Mouse (Mus musculus): ENCODE measurements around the gene Ube2z. TPM values are rescaled to one million over a fixed set of nuclear protein-coding genes. Genes with fewer than 3 reads are reported as not detected.
"Not testable (repeated sequence)": the region's sequence is repeated elsewhere in the genome, so short reads cannot be mapped to it uniquely, and the experiment has no call there.

Ube2z gene
- 10 to 100 TPM; 53.8 to 54.6 TPM for total RNA-seq (2021)

- DNase-seq: peak; percentile 97 to 98
Observed at GRCm38 (mm10) chr11:96065215-96065911, at the start of gene Ube2z. TSS of gene Ube2z (minus strand) at chr11:96065388.

DNA sequence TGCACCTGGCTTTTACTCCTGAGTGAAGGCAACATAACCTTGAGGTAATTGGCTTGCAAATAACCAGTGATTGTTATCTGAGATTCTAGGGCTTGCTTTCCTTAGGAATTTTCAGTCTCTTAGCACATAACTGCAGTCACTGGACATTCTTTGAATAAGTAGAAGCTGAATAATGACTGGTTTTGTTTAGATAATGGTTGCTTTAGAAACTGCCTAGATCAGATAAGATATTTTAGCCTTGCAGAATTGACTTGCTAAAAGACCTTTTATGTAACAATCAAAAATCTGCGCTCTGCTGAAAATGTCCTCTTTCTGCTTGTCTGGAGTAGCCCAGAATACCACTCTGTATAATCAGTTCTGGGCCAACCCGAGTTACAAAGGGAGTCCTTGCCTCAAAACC lies 48.9 kb upstream of the Ube2z start:
- DNase-seq: no peak

DNA sequence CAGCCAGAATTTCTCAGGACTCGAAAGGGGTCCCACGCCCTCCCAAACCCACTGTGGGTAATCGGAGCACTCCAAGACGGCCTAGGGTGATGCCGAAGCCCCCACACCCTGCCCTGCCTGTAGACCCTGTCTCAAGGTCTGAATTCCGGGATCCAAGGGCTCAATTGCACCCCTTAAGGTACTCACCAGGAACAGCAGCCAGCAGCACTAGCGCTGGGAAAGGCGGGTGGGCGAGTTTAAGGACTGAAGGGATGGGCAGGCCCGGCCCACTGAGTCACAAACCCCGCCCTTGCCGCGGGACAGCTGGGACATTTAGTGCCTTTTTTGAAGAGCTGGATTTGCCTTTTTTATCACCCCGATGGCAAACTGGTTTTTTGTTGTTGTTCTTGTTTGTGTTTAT lies 46.6 kb upstream of the Ube2z start, which contains the start of gene Calcoco2:
TSS of gene Calcoco2 (minus strand) at position 214 of the 400 bp plus-strand sequence.
- DNase-seq: no peak

DNA sequence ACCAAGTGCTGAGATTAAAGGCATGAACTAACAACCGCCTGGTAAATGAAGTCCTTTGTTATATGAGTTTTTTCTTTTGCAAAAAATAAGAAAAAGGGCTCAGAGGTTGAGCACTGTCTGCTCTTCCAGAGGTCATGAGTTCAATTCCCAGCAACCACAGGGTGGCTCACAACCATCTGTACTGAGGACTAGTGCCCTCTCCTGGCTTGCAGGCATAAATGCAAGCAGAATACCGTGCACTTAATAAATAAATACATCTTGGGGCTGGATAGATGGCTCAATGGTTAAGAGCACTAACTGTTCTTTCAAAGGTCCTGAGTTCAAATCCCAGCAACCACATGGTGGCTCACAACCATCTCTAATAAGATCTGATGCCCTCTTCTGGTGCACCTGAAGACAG lies 45.8 kb upstream of the Ube2z start:
- DNase-seq: not testable (repeated sequence)

DNA sequence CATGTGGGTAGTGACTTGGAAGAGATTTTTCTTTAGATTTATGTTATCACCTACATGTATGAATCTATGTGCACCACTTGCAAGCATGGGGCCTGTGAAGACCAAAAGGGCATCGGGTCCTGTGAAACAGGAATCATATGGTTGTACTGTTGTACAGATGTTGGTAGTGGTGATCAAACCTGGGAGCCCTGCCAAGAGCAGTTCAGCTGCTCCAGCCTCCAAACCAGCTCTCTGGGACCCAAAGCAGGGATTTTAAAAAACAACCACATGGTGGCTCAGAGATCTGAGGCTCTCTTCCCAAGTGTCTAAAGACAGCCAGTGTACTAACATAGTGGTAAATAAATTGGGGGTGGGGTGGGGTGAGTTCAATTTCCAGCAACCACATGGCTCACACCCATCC lies 43.2 kb upstream of the Ube2z start:
- no peak for DNase-seq

DNA sequence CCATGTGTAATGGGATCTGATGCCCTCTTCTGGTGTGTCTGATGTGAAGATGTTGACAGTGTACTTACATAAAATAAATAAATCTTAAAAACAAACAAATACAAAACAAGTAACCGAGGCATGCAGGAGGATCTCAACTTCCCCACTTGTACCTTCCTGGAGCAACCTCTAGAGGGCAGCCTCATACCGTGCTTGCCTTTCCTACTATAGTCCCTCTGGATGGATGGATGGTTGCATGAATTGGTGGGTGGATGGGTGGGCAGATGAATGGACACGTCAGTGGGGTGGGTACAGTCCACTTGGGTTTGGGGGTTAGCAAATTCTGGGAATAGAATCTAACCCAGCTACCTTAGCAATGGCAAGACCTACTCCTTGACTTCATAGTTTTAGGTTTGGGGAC lies 28.2 kb upstream of the Ube2z start:
- peak in 1 of 2 experiments; percentile 31 for DNase-seq

DNA sequence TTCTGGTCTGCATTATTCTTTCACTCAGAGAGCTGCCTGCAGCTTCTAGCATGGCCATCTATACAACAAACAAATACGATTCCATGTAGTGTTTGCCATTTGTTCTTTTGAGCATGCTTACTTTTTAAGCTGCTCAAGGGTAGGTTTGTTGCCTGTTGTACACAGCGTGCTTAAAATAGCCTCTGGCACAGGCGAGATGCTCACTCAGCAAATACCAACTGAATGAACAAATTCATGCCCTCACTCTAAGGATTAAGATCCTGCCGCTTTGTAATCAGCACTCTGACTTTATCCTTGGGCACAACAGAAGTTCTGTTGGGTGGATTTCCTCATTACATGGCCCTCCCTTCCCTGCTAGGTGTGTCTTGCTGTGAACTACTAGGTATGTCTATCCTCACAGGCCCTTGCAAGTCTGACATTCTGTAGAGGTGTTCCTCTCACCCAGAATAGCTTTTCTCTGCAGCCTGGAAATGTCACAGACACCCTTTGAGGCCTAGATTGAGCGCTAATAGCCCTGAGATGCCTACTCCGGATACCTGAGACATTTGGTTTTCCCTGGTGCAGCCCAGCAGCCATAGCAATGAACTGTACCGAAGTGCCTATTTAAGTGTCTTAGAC lies 27.6 kb upstream of the Ube2z start:
- no peak for DNase-seq

- no peak for DNase-seq
Observed at GRCm38 (mm10) chr11:96091073-96091472, 25.9 kb upstream of the Ube2z start.

DNA sequence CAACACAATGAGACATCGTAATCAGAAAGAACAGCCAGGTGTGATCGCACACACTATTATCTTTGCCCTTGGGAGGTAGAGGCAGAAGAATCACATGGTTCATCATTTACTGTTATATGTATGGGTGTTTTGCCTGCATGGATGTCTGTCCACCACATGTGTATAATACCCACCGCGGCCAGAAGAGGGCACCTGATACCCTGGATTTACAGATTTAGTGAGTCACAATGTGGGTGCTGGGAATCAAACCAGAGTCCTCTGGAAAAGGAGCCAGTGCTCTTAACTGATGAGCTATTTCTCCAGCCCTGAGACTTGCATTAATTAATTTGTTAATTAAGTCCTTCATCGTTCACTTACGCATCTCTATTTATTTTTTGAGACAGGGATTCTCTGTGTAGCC lies 22.8 kb upstream of the Ube2z start:
- DNase-seq: no peak

- DNase-seq: no peak
Observed at GRCm38 (mm10) chr11:96082682-96083081, 17.5 kb upstream of the Ube2z start.

DNA sequence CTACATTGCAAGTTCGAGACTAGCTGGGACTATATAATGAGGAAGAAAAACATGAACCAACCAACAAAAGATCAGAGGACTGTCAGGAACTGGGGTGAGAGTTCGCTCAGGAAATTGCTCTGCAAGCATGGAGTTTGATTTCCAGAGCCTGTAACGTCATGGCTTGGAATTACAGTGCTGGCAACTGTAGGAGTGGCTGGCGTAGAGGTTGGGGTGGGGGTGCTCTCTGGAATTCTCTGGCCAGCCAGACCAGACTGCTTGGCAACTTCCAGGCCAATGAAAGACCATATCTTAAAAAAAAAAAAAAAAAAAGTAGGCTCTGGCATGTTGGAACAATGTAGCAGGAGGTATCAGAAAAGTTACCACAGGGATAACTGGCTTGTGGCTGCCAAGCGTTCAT lies 15.5 kb upstream of the Ube2z start:
- DNase-seq: no peak

- DNase-seq: no peak
Observed at GRCm38 (mm10) chr11:96076221-96077105, 11.3 kb upstream of the Ube2z start.

- DNase-seq: peak; percentile 99
Observed at GRCm38 (mm10) chr11:96075509-96076220, 10.5 kb upstream of the Ube2z start, which contains the start of gene Atp5g1. TSS of gene Atp5g1 (minus strand) at chr11:96075670.

DNA sequence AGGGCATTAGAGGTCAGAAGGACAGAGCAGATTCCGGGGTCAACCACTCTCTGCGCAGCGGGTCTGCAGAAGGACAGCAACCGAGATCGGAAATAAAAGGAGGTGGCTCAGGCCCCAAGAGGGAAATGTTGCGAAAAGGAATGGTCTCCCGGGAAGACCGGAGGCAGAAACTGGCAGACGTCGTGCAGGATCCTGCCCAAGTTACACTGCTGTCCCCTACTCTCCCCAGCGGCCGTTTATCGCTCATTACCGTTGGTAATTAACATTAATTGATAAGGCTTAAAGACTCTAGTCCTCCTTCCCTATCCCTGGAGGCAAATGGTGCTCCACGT lies 10.0 kb upstream of the Ube2z start:
- no peak for DNase-seq

- no peak for DNase-seq
Observed at GRCm38 (mm10) chr11:96074351-96075176, 9.4 kb upstream of the Ube2z start.

DNA sequence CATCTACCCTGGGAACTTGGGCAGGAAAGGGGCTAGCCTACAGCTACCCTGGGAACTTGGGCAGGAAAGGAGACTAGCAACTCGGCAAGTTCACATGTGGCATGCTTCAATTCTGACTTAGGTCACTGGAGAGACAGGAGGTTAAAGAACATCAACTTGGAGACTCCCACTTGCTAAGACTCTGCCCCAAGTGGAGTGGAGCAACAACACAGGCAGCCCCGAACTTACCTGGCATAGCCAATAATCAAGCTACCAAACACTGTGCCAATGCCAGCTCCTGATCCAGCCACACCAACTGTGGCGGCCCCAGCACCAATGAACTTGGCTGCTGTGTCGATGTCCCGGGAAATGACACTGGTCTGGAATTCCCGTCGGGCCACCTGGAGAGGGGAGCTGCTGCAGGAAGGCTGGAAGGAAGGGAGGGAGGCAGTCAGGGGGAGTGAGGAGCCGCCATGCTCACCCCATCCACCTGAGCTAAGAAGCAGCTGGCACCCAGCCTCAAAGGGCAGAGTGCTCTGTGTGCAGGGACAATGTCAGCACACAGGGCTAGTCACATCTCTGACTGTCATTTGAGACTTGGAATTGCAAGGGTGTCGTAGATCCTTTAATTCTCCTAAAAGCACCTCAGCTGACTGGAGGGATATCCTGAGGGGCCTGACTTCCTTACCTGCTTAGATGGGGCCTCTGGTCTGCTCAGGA lies 8.3 kb upstream of the Ube2z start:
- DNase-seq: no peak

- no peak for DNase-seq
Observed at GRCm38 (mm10) chr11:96071013-96071412, 5.8 kb upstream of the Ube2z start.

DNA sequence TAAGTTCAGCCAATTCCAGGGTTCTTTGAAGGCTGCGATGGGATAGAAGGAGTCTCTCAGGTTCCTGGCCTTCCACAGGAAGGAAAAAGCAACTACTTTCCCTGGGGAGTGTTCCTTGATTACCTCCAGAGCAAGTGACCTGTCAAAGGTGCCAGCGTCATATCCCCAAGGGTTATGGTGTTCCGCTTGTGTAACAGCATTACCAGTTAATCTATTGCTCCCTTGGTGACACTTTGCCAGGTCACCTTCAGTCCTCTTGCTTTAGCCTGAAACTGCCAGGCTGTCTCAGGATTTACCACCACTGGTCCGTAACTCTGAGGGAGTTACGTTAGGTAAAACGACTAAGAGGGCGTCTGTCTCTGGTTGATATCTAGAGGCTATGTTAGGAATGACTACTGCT lies 5.2 kb upstream of the Ube2z start:
- no peak for DNase-seq

DNA sequence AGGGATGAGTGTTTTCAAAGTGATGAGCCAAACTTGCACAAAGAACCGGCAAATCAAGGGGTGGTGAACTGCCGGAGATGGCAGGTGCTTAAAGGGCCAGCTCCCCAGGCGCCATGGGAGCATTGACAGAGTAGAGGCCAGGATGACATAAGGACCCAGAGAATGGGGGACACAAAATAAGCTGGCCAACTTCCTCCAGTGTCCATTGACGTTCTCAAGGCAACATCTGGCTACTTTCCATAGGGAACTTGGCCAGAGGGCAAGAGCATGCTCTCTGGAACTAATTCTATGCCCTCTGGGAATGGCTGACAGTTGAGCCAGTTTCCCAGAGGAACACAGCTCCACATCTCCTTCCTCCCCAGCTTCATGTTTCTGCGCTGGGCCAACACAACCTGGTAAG lies 3.0 kb upstream of the Ube2z start:
- DNase-seq: no peak

GRCm38 (mm10) chr11:96064521-96065214 lies 520 bp downstream of the Ube2z start:
- no peak for DNase-seq
